Mouse (Mus musculus) frontal cortex, postnatal 10 days (tissue): ENCODE results near the gene Cacnb2.

Experiments used
- DNase-seq, 2 experiments: peaks; one replicate each; pipeline ENCODE4 v3.0.0; 2022; ENCODE audit warnings: low spot score in 2 of 2, mixed read lengths in 1 of 2

The Cacnb2 gene

DNA sequence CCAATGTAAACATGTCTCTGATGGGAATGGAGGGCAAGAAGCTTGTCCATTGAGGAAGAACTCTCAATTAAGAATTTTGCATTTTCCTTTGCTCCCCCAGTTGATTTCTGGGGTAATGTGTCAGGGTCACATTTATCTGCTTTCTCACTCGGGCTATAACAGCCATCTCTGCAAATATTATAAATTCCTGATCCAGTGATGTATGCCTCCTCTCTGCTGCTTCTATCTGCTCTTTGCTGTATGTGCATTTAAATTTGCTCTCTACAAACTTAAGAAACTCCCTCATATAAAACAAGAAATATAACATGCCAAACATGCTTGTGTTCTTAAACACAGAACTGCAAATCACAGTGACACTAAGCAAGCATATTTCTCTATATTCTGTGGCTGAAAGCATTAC is 171.5 kb downstream of the Cacnb2 start:
- no peak for DNase-seq

DNA sequence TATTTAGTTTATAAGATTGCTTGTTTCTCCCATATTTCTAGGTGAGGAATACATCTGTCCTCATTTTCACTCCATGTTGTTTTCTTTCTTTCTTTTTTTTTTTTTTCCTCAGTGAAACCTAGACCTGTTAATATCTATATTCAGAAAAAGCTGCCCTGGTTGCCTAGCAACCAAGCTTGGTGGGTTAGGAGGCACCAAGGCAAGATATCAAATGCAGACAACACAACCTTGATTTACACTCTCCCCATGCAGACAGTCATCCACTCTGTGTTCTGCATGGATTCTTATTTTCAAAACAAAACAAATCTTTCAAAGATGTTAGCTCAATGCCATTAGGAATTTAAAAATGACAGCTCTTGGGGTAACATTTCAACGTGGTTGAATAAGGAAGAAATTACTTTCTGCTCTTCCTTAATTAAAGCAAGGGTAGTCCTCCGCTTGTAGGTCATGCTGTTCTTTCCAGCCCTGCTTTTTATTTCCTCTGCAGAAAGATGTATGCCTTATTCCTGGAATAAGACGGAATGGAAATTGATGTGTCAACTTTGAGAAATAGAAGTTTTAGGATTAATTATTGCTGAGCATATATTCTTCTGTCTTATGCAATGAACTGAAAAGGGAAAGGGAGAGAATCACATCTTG is 172.1 kb downstream of the Cacnb2 start:
- no peak for DNase-seq

DNA sequence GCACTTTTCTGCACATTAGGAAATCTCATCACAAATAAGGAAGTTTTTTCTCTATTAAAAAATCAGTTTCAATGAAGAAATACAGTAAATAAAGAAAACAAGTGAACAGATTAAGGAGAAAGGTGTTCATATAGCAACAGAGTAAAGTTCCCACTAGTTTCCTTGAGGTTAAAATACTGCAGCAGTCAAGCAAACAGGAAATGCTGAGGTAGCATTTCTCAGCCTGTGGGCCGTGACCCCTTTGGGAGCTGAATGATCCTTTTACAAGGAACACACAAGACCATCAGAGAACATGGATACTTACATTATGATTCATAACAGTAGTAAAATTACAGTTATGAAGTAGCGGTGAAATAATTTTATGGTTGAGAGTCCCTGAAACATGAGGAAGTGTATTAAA is 185.1 kb downstream of the Cacnb2 start:
- DNase-seq, result no peak

- no peak for DNase-seq
Measured at GRCm38 (mm10) chr2:14801446-14802046, 198.7 kb downstream of the Cacnb2 start.

DNA sequence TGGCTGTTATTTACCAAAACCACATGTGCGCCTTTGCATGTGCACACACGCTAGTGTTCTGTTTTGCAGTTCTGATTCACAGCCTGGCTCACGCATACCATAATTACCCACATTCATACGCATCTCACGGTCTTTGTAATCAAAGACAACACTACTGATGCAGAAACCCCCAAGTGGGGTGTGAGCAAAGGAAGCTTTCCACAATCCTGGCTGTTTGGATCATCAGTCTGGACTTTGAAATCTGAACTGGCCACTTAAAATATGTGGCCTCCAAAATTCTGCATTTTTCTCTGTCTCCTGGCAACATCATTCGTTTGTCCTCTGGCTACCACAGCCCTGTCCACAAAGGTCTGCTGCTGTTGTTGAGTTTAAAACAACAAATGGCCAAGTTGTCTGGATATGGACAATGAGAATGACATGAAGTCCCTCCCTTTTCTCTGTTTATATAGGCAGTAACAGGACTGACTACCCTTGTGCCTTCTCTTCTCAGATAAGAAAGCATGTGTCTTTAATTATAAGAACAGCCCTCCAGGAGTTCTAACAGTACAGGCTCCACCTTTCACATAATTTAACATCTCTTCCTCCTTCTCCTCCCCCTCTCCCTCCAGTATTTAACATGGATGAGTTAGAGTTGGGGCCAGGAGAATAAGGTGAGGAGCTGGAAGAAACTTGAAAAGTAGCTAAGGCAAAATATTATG is 204.9 kb downstream of the Cacnb2 start:
- DNase-seq, result no peak

DNA sequence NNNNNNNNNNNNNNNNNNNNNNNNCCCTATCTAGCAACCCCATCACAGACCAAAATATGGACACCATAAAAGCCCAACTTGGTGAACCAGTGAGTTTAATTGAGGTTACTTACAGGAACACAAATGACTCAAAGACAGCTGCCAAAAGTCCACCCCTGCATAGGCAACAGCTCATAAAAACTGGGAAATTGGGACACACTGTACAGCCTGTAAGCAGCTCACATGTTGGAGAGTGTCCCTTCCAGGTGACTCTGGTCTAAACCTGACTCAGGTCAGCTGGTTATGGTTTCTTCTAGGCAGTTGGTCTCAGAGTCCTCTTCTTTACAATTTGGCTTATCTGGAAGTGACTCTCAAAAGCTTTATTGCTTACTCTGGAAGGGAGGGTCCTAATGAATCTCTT is 212.1 kb downstream of the Cacnb2 start:
- DNase-seq, result no peak

DNA sequence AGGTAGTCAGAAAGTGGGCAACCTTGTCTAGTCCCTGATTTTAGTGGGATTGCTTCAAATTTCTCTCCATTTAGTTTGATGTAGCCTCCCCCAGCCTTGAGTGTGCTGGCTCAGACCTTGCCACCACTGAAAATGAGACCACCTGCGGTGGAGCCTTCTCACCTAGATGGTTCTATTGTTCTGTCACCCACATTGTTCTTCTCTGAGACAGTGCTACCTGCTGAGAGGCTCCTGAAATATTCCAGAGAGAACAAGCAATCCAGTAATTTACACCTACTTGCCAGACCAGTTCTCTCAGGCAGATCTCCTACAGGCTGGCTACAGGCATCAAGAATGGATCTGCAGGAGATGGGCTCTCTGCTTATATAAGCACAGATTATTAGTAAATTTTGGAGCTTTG is 215.8 kb downstream of the Cacnb2 start:
- DNase-seq, result no peak

- DNase-seq, result no peak
Measured at GRCm38 (mm10) chr2:14820946-14821345, 218.1 kb downstream of the Cacnb2 start.

- no peak for DNase-seq
Measured at GRCm38 (mm10) chr2:14823105-14823504, 220.2 kb downstream of the Cacnb2 start.

GRCm38 (mm10) chr2:14823816-14824348 is 221.0 kb downstream of the Cacnb2 start:
- DNase-seq, result no peak

DNA sequence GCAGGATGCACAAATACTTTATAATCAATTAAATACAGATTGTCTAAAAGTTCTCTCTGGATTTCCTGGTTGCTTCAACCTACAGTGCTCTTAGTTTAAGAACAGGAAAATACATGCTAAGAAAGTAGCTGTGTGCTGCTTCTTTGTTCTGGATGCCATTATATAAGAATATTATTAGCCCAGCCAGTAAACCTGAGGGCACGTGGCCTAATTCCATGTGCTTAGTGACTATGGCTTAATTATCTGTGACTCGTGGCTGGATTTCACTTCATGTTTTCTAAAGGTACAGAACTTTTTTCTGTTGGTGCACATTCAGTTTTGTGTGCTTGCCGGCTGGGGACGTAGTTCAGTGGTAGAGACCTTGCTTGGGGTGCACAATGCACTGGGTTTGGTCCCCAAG is 222.3 kb downstream of the Cacnb2 start:
- DNase-seq, result no peak

- DNase-seq, result no peak
Measured at GRCm38 (mm10) chr2:14829451-14829850, 226.6 kb downstream of the Cacnb2 start.

DNA sequence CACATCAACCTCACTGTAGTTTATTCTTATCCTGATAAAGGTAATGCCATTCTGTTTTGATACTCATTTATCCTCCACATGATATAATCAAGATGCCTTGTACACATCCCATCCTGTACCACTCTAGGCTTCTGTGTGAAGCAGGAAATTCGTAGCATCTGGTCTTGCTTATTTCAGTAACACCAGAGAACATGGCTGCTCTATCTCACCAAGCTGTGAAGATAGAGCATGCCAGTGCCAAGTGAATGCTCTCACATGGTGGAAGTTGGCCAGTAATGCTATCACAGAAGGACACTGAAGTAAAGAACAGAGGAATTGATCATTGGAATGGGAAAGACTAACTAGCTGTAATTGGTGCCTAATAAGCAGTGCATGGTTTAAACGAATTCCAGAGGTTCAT is 228.4 kb downstream of the Cacnb2 start:
- DNase-seq, result no peak

- DNase-seq, result no peak
Measured at GRCm38 (mm10) chr2:14834700-14835317, 231.9 kb downstream of the Cacnb2 start.

- no peak for DNase-seq
Measured at GRCm38 (mm10) chr2:14841272-14841671, 238.4 kb downstream of the Cacnb2 start.

DNA sequence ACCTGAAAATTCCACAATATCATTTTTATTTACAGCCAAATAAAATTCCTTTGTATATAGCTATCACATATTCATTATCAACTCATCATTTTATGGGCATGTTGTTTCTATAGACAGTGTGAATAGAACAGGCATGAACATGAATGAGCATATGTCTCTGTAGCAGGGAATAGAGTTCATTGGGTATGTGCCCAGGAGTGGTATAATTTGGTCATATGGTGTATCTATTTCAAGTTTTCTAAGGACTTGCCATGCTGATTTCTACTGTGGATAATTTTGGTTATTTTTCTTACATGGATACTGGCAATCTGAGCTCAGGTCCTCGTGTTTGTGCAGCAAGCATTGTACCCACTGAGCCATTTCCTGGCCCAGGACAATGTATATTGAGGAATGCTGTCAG is 243.8 kb downstream of the Cacnb2 start:
- no peak for DNase-seq

- no peak for DNase-seq
Measured at GRCm38 (mm10) chr2:14847188-14847587, 244.3 kb downstream of the Cacnb2 start.

- no peak for DNase-seq
Measured at GRCm38 (mm10) chr2:14850831-14851230, 247.9 kb downstream of the Cacnb2 start.

DNA sequence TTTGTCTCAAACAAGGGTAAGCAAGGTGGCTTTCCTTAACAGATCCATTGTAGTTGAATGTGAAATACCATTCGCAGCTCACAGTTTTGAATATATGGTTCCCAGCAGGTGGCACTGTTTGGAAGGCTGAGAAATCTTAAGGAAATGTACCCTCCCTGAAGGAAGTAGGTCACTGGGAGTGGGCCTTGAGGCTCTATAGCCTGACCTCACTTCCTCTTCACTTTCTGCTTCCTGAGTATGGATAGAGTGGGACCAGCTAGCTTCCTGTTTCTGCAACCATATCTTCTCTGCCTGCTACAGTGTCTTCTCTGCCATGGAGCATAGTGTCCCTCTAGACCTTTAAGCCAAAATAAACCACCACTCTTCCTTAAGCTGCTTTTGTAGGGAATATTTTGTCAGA is 248.5 kb downstream of the Cacnb2 start:
- DNase-seq, result no peak

DNA sequence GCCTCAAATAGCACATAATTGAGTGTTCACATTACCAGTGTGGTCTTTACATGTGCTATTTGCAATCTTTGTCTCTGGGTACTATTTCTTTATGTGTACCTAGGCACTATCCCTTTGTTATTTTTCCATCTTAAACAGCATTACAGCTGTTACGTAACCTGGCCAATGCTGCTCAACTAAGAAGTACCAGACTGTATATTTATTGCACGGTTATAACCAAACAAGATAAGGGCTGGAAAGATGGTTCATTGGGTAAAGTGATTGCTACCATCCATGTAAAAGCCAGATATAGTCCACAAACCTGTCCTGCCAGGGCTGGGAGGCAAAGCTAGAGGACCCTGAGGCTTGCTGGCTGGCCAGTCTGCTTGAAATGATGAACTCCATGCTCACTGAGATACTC is 251.2 kb downstream of the Cacnb2 start:
- DNase-seq, result no peak

DNA sequence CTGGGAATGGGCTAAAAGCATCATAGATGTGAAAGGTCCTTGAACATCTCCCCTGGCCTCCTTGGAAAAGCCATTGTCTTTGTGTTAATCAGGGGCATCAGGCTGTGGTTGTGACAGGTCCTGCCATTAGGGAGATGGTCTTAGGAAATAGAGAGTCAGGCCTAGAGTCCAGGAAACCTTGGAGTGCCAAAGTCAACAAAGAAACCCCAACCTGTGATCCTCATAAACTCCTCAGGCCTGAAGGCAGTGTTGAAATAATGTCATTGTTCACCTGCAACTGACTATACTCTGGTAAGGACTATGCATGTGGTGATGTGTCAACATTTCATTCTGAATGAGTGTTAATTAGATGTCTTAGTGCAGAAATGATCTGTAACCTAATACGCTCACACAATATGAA is 255.4 kb downstream of the Cacnb2 start:
- DNase-seq, result no peak

- DNase-seq, result no peak
Measured at GRCm38 (mm10) chr2:14860350-14860749, 257.5 kb downstream of the Cacnb2 start.

- DNase-seq, result no peak
Measured at GRCm38 (mm10) chr2:14861613-14862012, 258.7 kb downstream of the Cacnb2 start.
